ENCODE assay signal across 23 mouse cellular contexts in the genomic region with DNA sequence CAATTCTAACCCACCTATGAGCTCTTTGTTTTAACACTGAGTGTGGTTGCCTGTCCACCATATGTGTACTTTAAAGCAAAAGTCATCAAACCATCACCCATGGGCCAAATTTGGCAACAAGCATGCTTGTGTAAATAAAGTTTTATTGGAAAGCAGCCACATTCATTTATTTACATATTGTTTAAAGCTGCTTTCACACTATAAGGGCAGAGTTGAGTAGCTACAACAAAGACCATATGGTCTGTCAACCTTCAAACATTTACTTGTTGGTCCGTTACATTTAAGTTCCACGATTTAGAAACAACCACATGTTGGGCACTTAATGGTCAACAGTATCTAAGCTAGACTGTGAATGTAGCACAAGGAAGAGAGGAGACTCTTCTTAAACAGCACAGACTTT.
DNase-seq lines count a peak whose midpoint lies in the region; ATAC-seq and TF ChIP-seq lines count a peak whose summit lies in the region.
"Had no signal": no experiment of that assay in that cellular context is flagged by ENCODE, and none has a peak within 500 bp of the region (broad histone marks: within the 10 kb centered on the region; RNA-seq: fewer than 3 reads in every experiment).

No protein-coding gene starts in this region.

- no peak overlapping the region for H3K27ac ChIP-seq in kidney, embryonic 15.5 days
- H3K27ac ChIP-seq in lung, embryonic 14.5 days (ENCODE audit: low read depth), result no peak overlapping the region
- no peak overlapping the region for H3K27ac ChIP-seq in lung, postnatal 0 days (ENCODE audit: low read length)
- H3K27ac ChIP-seq: embryonic facial prominence, embryonic 15.5 days; gastrocnemius, adult 2 months; hindbrain, embryonic 12.5 days; hindbrain, embryonic 15.5 days had no signal

- no peaks in the 10 kb centered on the region for H3K4me1 ChIP-seq in kidney, embryonic 15.5 days
- H3K4me1 ChIP-seq in lung, embryonic 14.5 days (ENCODE audit: insufficient read depth), result no peaks in the 10 kb centered on the region
- no peaks in the 10 kb centered on the region for H3K4me1 ChIP-seq in lung, postnatal 0 days (ENCODE audit: insufficient read depth, low read depth, low read length)
- no peaks in the 10 kb centered on the region for H3K4me1 ChIP-seq in lung, adult 2 months (ENCODE audit: control insufficient read depth, insufficient read depth, low read length)
- H3K4me1 ChIP-seq: embryonic facial prominence, embryonic 15.5 days; hindbrain, embryonic 12.5 days; hindbrain, embryonic 15.5 days had no signal

- DNase-seq in kidney, adult 8-10 months, result no peak
- peak; percentile 91 for DNase-seq in lung, embryonic 14.5 days
- no peak for DNase-seq in lung, postnatal 10 days
- peak; percentile 28 for DNase-seq in lung, postnatal 0 days (ENCODE audit: low spot score)
- DNase-seq in lung, adult 2 months, result no peak
- DNase-seq: adrenal gland, adult 8-10 months; adrenal gland, postnatal 25 days; cerebellum, adult 11-12 months; cerebellum, adult 8-10 months; cerebellum, postnatal 10 days; cerebellum, postnatal 36 days; embryo, embryonic 11 days; forebrain, postnatal 0 days; gastrocnemius, adult 2 months; gastrocnemius, postnatal 14 days; heart, adult 11 months had no signal

- no peaks in the 10 kb centered on the region for H3K27me3 ChIP-seq in kidney, embryonic 15.5 days
- no peaks in the 10 kb centered on the region for H3K27me3 ChIP-seq in lung, embryonic 14.5 days (ENCODE audit: insufficient read depth, low read length)
- no peaks in the 10 kb centered on the region for H3K27me3 ChIP-seq in lung, postnatal 0 days (replicated peaks; ENCODE audit: insufficient read depth, low read length)
- H3K27me3 ChIP-seq: embryonic facial prominence, embryonic 15.5 days; hindbrain, embryonic 12.5 days; hindbrain, embryonic 15.5 days had no signal

- WGBS in kidney, embryonic 15.5 days, result 51% methylated on average over 2 of the region's 2 CpGs
- 36% methylated on average over 2 of the region's 2 CpGs for WGBS in lung, embryonic 14.5 days
- 45% methylated on average over 2 of the region's 2 CpGs for WGBS in lung, postnatal 0 days
- 67% methylated on average over 2 of the region's 2 CpGs for WGBS in lung, adult 2 months

- H3K4me2 ChIP-seq in kidney, embryonic 15.5 days, result no peak overlapping the region
- H3K4me2 ChIP-seq in lung, embryonic 14.5 days, result no peak overlapping the region
- no peak overlapping the region for H3K4me2 ChIP-seq in lung, postnatal 0 days (replicated peaks; ENCODE audit: low read depth, low read length)
- H3K4me2 ChIP-seq: embryonic facial prominence, embryonic 15.5 days; heart, embryonic 11.5 days; hindbrain, embryonic 12.5 days; hindbrain, embryonic 15.5 days had no signal

- TF ChIP-seq EP300 in lung, postnatal 0 days (IDR thresholded peaks at IDR 0.05), result no peak

- H3K9ac ChIP-seq in kidney, embryonic 15.5 days, result no peak overlapping the region
- no peak overlapping the region for H3K9ac ChIP-seq in lung, embryonic 14.5 days
- H3K9ac ChIP-seq in lung, postnatal 0 days (replicated peaks; ENCODE audit: low read depth), result no peak overlapping the region
- H3K9ac ChIP-seq: embryonic facial prominence, embryonic 15.5 days; forebrain, postnatal 0 days; hindbrain, embryonic 12.5 days; hindbrain, embryonic 15.5 days had no signal

- TF ChIP-seq CTCF in lung, embryonic 14.5 days (IDR thresholded peaks at IDR 0.05; ENCODE audit: low read depth), result no peak
- TF ChIP-seq CTCF in lung, postnatal 0 days (IDR thresholded peaks at IDR 0.05), result no peak
- no peak for TF ChIP-seq CTCF in lung, adult 2 months (IDR thresholded peaks at IDR 0.05; ENCODE audit: insufficient read depth, low read length)

- H3K36me3 ChIP-seq in kidney, embryonic 15.5 days, result no peaks in the 10 kb centered on the region
- no peaks in the 10 kb centered on the region for H3K36me3 ChIP-seq in lung, embryonic 14.5 days (ENCODE audit: insufficient read depth)
- no peaks in the 10 kb centered on the region for H3K36me3 ChIP-seq in lung, postnatal 0 days (ENCODE audit: insufficient read depth, low read length)
- H3K36me3 ChIP-seq: embryonic facial prominence, embryonic 15.5 days; hindbrain, embryonic 12.5 days; hindbrain, embryonic 15.5 days had no signal

- TF ChIP-seq POLR2A in lung, adult 2 months (IDR thresholded peaks at IDR 0.05; ENCODE audit: borderline replicate concordance, extremely low read depth, low read depth, low read length), result no peak

- ATAC-seq in kidney, embryonic 15.5 days (replicated peaks; ENCODE audit: low FRiP score), result peak; percentile 49; the same call in 1 of the 2 replicates
- peak; percentile 95 for ATAC-seq in lung, embryonic 14.5 days (ENCODE audit: insufficient read depth)
- ATAC-seq in lung, postnatal 0 days, result peak; percentile 47
- ATAC-seq: activated CD4-positive, CD25-positive, alpha-beta regulatory T cell, adult 4 months; forebrain, embryonic 14.5 days; forebrain, postnatal 0 days had no signal

- no peaks in the 10 kb centered on the region for H3K9me3 ChIP-seq in kidney, embryonic 15.5 days (replicated peaks)
- no peaks in the 10 kb centered on the region for H3K9me3 ChIP-seq in lung, embryonic 14.5 days (ENCODE audit: low read depth, low read length)
- H3K9me3 ChIP-seq in lung, postnatal 0 days (ENCODE audit: low read length), result no peaks in the 10 kb centered on the region
- H3K9me3 ChIP-seq: embryonic facial prominence, embryonic 15.5 days; hindbrain, embryonic 12.5 days; hindbrain, embryonic 15.5 days had no signal

- H3K4me3 ChIP-seq in kidney, embryonic 15.5 days (replicated peaks), result no peak overlapping the region
- no peak overlapping the region for H3K4me3 ChIP-seq in lung, embryonic 14.5 days (ENCODE audit: low read depth, low read length)
- no peak overlapping the region for H3K4me3 ChIP-seq in lung, postnatal 0 days (ENCODE audit: low read depth, low read length)
- H3K4me3 ChIP-seq in lung, adult 2 months (replicated peaks; ENCODE audit: extremely low read depth, low read depth, low read length), result no peak overlapping the region
- H3K4me3 ChIP-seq: embryonic facial prominence, embryonic 15.5 days; gastrocnemius, adult 2 months; hindbrain, embryonic 12.5 days; hindbrain, embryonic 15.5 days had no signal

Comparison
In these comparisons a context has a peak if more than half of its experiments do, and no peak if none do; other contexts are left out.
1. DNase-seq: peak in lung, embryonic 14.5 days (single experiment) and lung, postnatal 0 days (single experiment); none in kidney, adult 8-10 months (0 of 2), lung, postnatal 10 days (single experiment) and lung, adult 2 months (single experiment).
2. Peak in every context shown above with its lines, with median percentiles within 50 percentile points of each other: ATAC-seq.